Mouse (Mus musculus): ENCODE measurements around the gene Pdcl.

Gene Pdcl

GRCm38 (mm10) chr2:37358633-37359540 is at the start of gene Pdcl:
TSS of gene Pdcl (minus strand) at chr2:37359332.
- DNase-seq (ENCODE audit: low spot score): peak; percentile 56

- DNase-seq (ENCODE audit: low spot score): no peak
Observed at GRCm38 (mm10) chr2:37395539-37395938, 36.4 kb upstream of the Pdcl start.

GRCm38 (mm10) chr2:37382921-37383320 is 23.8 kb upstream of the Pdcl start:
- no peak for DNase-seq (ENCODE audit: low spot score)

GRCm38 (mm10) chr2:37380189-37380588 is 21.1 kb upstream of the Pdcl start:
- no peak for DNase-seq (ENCODE audit: low spot score)

- no peak for DNase-seq (ENCODE audit: low spot score)
Observed at GRCm38 (mm10) chr2:37376018-37376417, 16.9 kb upstream of the Pdcl start.

- DNase-seq (ENCODE audit: low spot score): no peak
Observed at GRCm38 (mm10) chr2:37370651-37371050, 11.5 kb upstream of the Pdcl start.

GRCm38 (mm10) chr2:37359908-37360307 is 776 bp upstream of the Pdcl start:
- no peak for DNase-seq (ENCODE audit: low spot score)

GRCm38 (mm10) chr2:37355571-37355970 is 3.6 kb downstream of the Pdcl start:
- DNase-seq (ENCODE audit: low spot score): no peak

GRCm38 (mm10) chr2:37351671-37352070 is 7.5 kb downstream of the Pdcl start:
- DNase-seq (ENCODE audit: low spot score): no peak

- DNase-seq (ENCODE audit: low spot score): no peak
Observed at GRCm38 (mm10) chr2:37338497-37339187, 20.5 kb downstream of the Pdcl start.

GRCm38 (mm10) chr2:37333321-37333720 is 25.8 kb downstream of the Pdcl start:
- DNase-seq (ENCODE audit: low spot score): no peak

GRCm38 (mm10) chr2:37326215-37326614 is 32.9 kb downstream of the Pdcl start, which contains the start of gene Olfr368:
TSS of gene Olfr368 (plus strand) at chr2:37326515.
- DNase-seq (ENCODE audit: low spot score): no peak
